Comparison of ENCODE assay signal across 8 mouse cellular contexts in the genomic region with DNA sequence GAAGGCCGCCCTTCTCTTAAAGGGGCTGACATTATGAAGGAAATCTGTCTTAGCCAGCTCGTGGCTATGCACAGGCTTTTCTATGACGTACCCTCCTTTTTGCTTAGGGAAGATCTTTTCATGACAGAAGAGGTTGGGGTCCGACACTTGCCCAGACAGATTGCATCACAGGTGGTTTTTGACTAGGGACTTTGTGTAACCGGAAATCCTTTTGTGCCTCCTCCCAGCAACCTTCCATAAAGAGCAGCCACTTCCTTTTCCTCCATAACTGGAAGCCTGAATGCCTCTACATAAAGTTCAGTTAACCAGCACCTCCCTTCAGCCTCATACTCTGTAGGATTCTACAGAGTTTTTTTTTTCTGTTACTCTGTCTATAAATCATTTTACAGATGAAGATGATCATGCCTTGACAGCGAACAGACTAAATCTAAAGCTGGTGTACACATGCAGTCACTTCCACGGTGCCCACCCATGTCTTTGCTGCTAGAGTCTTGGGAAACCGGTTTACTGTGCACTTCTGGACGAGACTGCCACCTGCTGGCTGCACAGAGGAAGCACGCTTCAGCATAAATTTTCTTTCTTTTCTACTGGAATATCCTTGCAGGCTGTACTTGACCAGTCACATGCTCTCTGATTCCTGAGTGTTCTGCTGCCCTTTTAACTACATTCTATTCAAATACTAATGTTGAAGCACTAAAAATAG. TPM values are rescaled to one million over a fixed set of nuclear protein-coding genes. Genes with fewer than 3 reads are reported as not detected.
DNase-seq lines count a peak whose midpoint lies in the region.

No protein-coding gene starts in this region.

- DNase-seq in gastrocnemius, adult 18-20 months (ENCODE audit: low spot score) = peak; percentile 38
- DNase-seq in gastrocnemius, postnatal 25 days = no peak
- peak; percentile 79 for DNase-seq in ZHBTc4 (ENCODE audit: low read depth, low spot score)
- DNase-seq in embryo, embryonic 9.5 days (ENCODE audit: extremely low spot score) = peak; percentile 65
- DNase-seq in heart, postnatal 36 days = peak; percentile 58 to 61
- peak; percentile 17 to 70 for DNase-seq in layer of hippocampus, adult 18-20 months (ENCODE audit: low spot score in 2 of 2)
- peak; percentile 63 for DNase-seq in lung, postnatal 25 days (ENCODE audit: low spot score)
- peak; percentile 39 for DNase-seq in right cerebral cortex, postnatal 25 days

- intact Hi-C loops in heart, postnatal 36 days (cut with DNase I) = loop anchor here (2.0 to 5.0 kb wide), 2 partner anchors 61 to 216 kb away; a partner anchor contains a TSS

RNA-seq across cellular contexts. Expression of a gene that starts 33.1 kb away (rescaled TPM):
- 1 to 10 TPM; 4.5 to 6.9 TPM for total RNA-seq in gastrocnemius, adult 18-20 months (2021)
- 1 to 10 TPM; 3.4 to 6.6 TPM for total RNA-seq in gastrocnemius, postnatal 25 days (2021)
- total RNA-seq in heart, postnatal 36 days (2021) = 10 to 100 TPM; 26.5 to 28.5 TPM
- total RNA-seq in layer of hippocampus, adult 18-20 months (2021) = 1 to 10 TPM; 5.1 to 6.0 TPM

RNA-seq across cellular contexts. Expression of a gene that starts 33.3 kb away (rescaled TPM):
- not detected for total RNA-seq in gastrocnemius, adult 18-20 months (2021)
- total RNA-seq in gastrocnemius, postnatal 25 days (2021) = not detected
- total RNA-seq in heart, postnatal 36 days (2021) = not detected
- total RNA-seq in layer of hippocampus, adult 18-20 months (2021) = under 1 TPM; 0.57 to 0.86 TPM

RNA-seq across cellular contexts. Expression of a gene that starts 36.2 kb away (rescaled TPM):
- total RNA-seq in gastrocnemius, adult 18-20 months (2021) = not detected
- total RNA-seq in gastrocnemius, postnatal 25 days (2021) = under 1 TPM; 0.36 to 0.40 TPM
- under 1 TPM; 0.33 to 0.60 TPM for total RNA-seq in heart, postnatal 36 days (2021)
- total RNA-seq in layer of hippocampus, adult 18-20 months (2021) = under 1 TPM in 1 of 2 experiments, not detected in 1; 0.35 TPM
